ENCODE assay signal across 16 mouse cellular contexts in the genomic region with DNA sequence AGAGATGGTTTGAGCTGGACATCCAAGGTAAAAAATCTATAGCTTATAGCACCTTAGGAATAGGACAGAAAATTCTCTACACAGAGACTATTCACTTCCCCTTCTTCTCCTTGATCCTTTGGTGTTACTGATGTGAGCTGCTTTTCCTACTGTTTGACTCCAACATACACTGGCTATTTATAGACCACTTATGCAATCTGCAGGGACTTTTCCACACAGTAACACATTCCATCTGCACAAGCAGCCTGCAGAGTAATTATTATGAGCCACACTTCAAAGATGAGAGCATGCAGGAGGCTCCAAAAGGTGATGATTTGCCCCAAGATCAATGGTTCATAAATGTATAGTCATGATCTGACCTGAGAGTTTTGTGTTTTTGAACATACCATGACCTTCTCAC.
DNase-seq lines count a peak whose midpoint lies in the region; ATAC-seq and TF ChIP-seq lines count a peak whose summit lies in the region.
"Had no signal": no experiment of that assay in that cellular context is flagged by ENCODE, and none has a peak within 500 bp of the region (broad histone marks: within the 10 kb centered on the region; RNA-seq: fewer than 3 reads in every experiment).

No protein-coding gene starts in this region.

- H3K79me2 ChIP-seq in heart, adult 2 months (replicated peaks; ENCODE audit: control insufficient read depth, insufficient read depth, low read length): no peaks in the 10 kb centered on the region

- TF ChIP-seq POLR2A in heart, adult 2 months (IDR thresholded peaks at IDR 0.05; ENCODE audit: insufficient read depth, low read depth, low read length): no peak
- TF ChIP-seq POLR2A in thymus, adult 2 months (IDR thresholded peaks at IDR 0.05; ENCODE audit: control insufficient read depth, extremely low read depth, insufficient read depth, low read length, poor library complexity): no peak

- H3K36me3 ChIP-seq in heart, adult 2 months (ENCODE audit: control insufficient read depth, insufficient read depth, low read length): no peaks in the 10 kb centered on the region
- no peaks in the 10 kb centered on the region for H3K36me3 ChIP-seq in heart, embryonic 10.5 days
- H3K36me3 ChIP-seq in thymus, adult 2 months (ENCODE audit: control insufficient read depth, insufficient read depth, low read length): no peaks in the 10 kb centered on the region
- H3K36me3 ChIP-seq: embryonic facial prominence, embryonic 10.5 days; intestine, embryonic 15.5 days; limb, embryonic 10.5 days; midbrain, embryonic 12.5 days; neural tube, embryonic 13.5 days had no signal

- peak overlapping the region; percentile 48 for H3K27ac ChIP-seq in heart, adult 2 months
- peak overlapping the region; percentile 62; the same call in 1 of the 2 replicates for H3K27ac ChIP-seq in heart, embryonic 10.5 days
- H3K27ac ChIP-seq in thymus, adult 2 months (ENCODE audit: control insufficient read depth, insufficient read depth, low read length): no peak overlapping the region
- H3K27ac ChIP-seq: embryonic facial prominence, embryonic 10.5 days; intestine, embryonic 15.5 days; limb, embryonic 10.5 days; midbrain, embryonic 12.5 days; neural tube, embryonic 13.5 days had no signal

- intact Hi-C loops in heart, adult 2 months (cut with DNase I): no loop called here
- intact Hi-C loops in heart, postnatal 36 days (cut with DNase I): no loop called here

- no peaks in the 10 kb centered on the region for H3K27me3 ChIP-seq in heart, adult 2 months (ENCODE audit: control insufficient read depth, insufficient read depth, low read length)
- H3K27me3 ChIP-seq in heart, embryonic 10.5 days (ENCODE audit: insufficient read depth, poor library complexity, severe bottlenecking): no peaks in the 10 kb centered on the region
- no peaks in the 10 kb centered on the region for H3K27me3 ChIP-seq in thymus, adult 2 months (ENCODE audit: control insufficient read depth, insufficient read depth, low read length)
- H3K27me3 ChIP-seq: intestine, embryonic 15.5 days; midbrain, embryonic 12.5 days; neural tube, embryonic 13.5 days had no signal

- H3K9me3 ChIP-seq in heart, embryonic 10.5 days: no peaks in the 10 kb centered on the region
- H3K9me3 ChIP-seq: embryonic facial prominence, embryonic 10.5 days; intestine, embryonic 15.5 days; limb, embryonic 10.5 days; midbrain, embryonic 12.5 days; neural tube, embryonic 13.5 days had no signal

- TF ChIP-seq EP300 in heart, adult 2 months (IDR thresholded peaks at IDR 0.05; ENCODE audit: insufficient read depth, low read depth, low read length): no peak

- H3K4me1 ChIP-seq in heart, adult 2 months (ENCODE audit: control insufficient read depth, insufficient read depth, low read length): peaks cover 2% of the 10 kb centered on the region; the same call in 1 of the 2 replicates
- peaks cover 8% of the 10 kb centered on the region; the same call in 1 of the 2 replicates for H3K4me1 ChIP-seq in heart, embryonic 10.5 days
- no peaks in the 10 kb centered on the region for H3K4me1 ChIP-seq in thymus, adult 2 months (replicated peaks; ENCODE audit: control insufficient read depth, insufficient read depth, low read length)
- H3K4me1 ChIP-seq: embryonic facial prominence, embryonic 10.5 days; intestine, embryonic 15.5 days; midbrain, embryonic 12.5 days; neural tube, embryonic 13.5 days had no signal

- DNase-seq in heart, adult 2 months: peak in 1 of 2 experiments; percentile 5
- no peak for DNase-seq in heart, postnatal 36 days
- DNase-seq in 3134 (ENCODE audit: extremely low read depth, insufficient read length, low spot score): peak; percentile 6
- no peak for DNase-seq in heart, embryonic 10.5 days (ENCODE audit: low spot score)
- DNase-seq in layer of hippocampus, postnatal 14 days (ENCODE audit: low spot score in 2 of 2): peak; percentile 7 to 28
- DNase-seq in thymus, adult 2 months: no peak
- DNase-seq in spleen, postnatal 10 days (ENCODE audit: low spot score in 2 of 2): no peak
- DNase-seq: adrenal gland, postnatal 10 days; cerebellum, adult 11 months; right cerebral cortex, postnatal 25 days had no signal

- no peak for TF ChIP-seq CTCF in heart, adult 2 months (IDR thresholded peaks at IDR 0.05)
- no peak for TF ChIP-seq CTCF in thymus, adult 2 months (IDR thresholded peaks at IDR 0.05; ENCODE audit: borderline replicate concordance, control insufficient read depth, extremely low read depth, insufficient read depth, low read length, poor library complexity)

- ATAC-seq in CD4-positive, CD25-positive, alpha-beta regulatory T cell, adult 4 months: no peak
- ATAC-seq: intestine, embryonic 15.5 days had no signal

- no peak overlapping the region for H3K9ac ChIP-seq in heart, adult 2 months (ENCODE audit: low read depth, low read length)
- H3K9ac ChIP-seq: intestine, embryonic 15.5 days; midbrain, embryonic 12.5 days; neural tube, embryonic 13.5 days had no signal

- H3K4me3 ChIP-seq in heart, adult 2 months: no peak overlapping the region
- no peak overlapping the region for H3K4me3 ChIP-seq in heart, embryonic 10.5 days
- no peak overlapping the region for H3K4me3 ChIP-seq in thymus, adult 2 months (ENCODE audit: control insufficient read depth, insufficient read depth, low read length)
- H3K4me3 ChIP-seq: embryonic facial prominence, embryonic 10.5 days; intestine, embryonic 15.5 days; limb, embryonic 10.5 days; midbrain, embryonic 12.5 days; neural tube, embryonic 13.5 days had no signal

Comparison
In these comparisons a context has a peak if more than half of its experiments do, and no peak if none do; other contexts are left out.
1. DNase-seq: peak in 3134 (single experiment) and layer of hippocampus, postnatal 14 days (2 of 2); none in heart, postnatal 36 days (0 of 2), heart, embryonic 10.5 days (single experiment), thymus, adult 2 months (single experiment) and spleen, postnatal 10 days (0 of 2).